Mouse (Mus musculus) heart, embryonic 16.5 days (tissue): Measurements from ENCODE around the gene Acss3. TPM values are rescaled to one million over a fixed set of nuclear protein-coding genes. Genes with fewer than 3 reads are reported as not detected.

Source experiments
- ATAC-seq: fragments of 200-750 bp; cut with Nextera tagmentation; replicated peaks from 2 replicates; pipeline ENCODE4 v1.8.0; 2017; ENCODE audit warnings: moderate number of reproducible peaks; ENCODE audit not compliant: insufficient read depth, low FRiP score; ENCODE audit errors: extremely low read depth
- H3K27ac ChIP-seq: fragments of 300-500 bp; sonication (generic); 2 replicates; pipeline ENCODE4 v1.5.1; 2014; ENCODE audit warnings: mild to moderate bottlenecking, low read length, control low read depth, moderate library complexity
- H3K27me3 ChIP-seq: fragments of 300-500 bp; sonication (generic); 2 replicates; pipeline ENCODE4 v1.6.1; 2014; ENCODE audit warnings: low read length, mixed read lengths; ENCODE audit not compliant: control insufficient read depth, insufficient read depth
- H3K36me3 ChIP-seq: fragments of 300-500 bp; sonication (generic); 2 replicates; pipeline ENCODE4 v1.6.1; 2014; ENCODE audit not compliant: control insufficient read depth, insufficient read depth
- H3K4me1 ChIP-seq: fragments of 300-500 bp; sonication (generic); 2 replicates; pipeline ENCODE4 v1.6.1; 2014; ENCODE audit warnings: low read length, mixed read lengths; ENCODE audit not compliant: control insufficient read depth, insufficient read depth
- H3K4me2 ChIP-seq: fragments of 300-500 bp; sonication (generic); 2 replicates; pipeline ENCODE4 v1.6.1; 2014; ENCODE audit warnings: low read depth, mild to moderate bottlenecking, control low read depth, low read length
- H3K4me3 ChIP-seq: fragments of 300-500 bp; sonication (generic); 2 replicates; pipeline ENCODE4 v1.5.1; 2014; ENCODE audit warnings: mild to moderate bottlenecking, control low read depth, low read length
- H3K9ac ChIP-seq: fragments of 300-500 bp; sonication (generic); 2 replicates; pipeline ENCODE4 v1.6.1; 2014; ENCODE audit warnings: low read length, control low read depth
- H3K9me3 ChIP-seq: fragments of 300-500 bp; sonication (generic); replicated peaks from 2 replicates; pipeline ENCODE4 v1.6.1; 2016; ENCODE audit warnings: low read length; ENCODE audit not compliant: control insufficient read depth
- WGBS: fragments of 180-500 bp; shearing (Covaris S2); extraction: QIAGEN DNeasy Blood & Tissue Kit; methylation state at CpG from one replicate; pipeline ENCODE4 v1.1.7; 2014; 5-methylcytosine and 5-hydroxymethylcytosine counted together
- polyA plus RNA-seq: library from polyadenylated mRNA; unstranded; fragments of >200 nt; fragmentation: Nextera tagmentation; extraction: Ambion mirVana; gene quantifications from 2 replicates; pipeline ENCODE4 v1.2.1, GENCODE M21; 2015

Acss3 gene
- polyA plus RNA-seq, 1 experiment from 2014 or later = 2.8 TPM

DNA sequence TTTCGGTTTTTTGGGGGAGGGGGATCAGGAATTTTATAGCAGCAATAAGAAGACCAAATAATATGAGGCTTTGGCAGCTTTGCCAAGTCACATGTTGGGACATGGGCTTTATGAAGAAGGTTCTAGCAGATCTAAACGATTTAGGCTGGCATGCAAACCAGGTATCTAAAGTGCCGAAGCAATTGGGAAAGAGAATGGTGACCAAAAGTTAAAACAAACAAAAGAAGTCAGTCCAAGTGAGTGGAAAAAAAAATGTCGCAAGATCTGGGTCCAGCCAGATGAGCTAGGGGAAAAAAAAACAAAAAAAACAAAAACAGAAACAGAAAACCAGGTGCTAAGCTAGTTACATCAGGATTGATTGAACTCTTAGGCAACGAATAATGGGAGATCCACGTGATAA, 83.1 kb downstream of the Acss3 start:
- no peaks in the 10 kb centered on the region for H3K27me3 ChIP-seq
- 65% methylated on average over 6 of the region's 6 CpGs for WGBS
- no peak overlapping the region for H3K9ac ChIP-seq
- no peak overlapping the region for H3K4me2 ChIP-seq
- no peak for ATAC-seq
- peaks cover 9% of the 10 kb centered on the region for H3K4me1 ChIP-seq
- no peak overlapping the region for H3K27ac ChIP-seq
- no peaks in the 10 kb centered on the region for H3K36me3 ChIP-seq
- no peaks in the 10 kb centered on the region for H3K9me3 ChIP-seq
- H3K4me3 ChIP-seq = no peak overlapping the region

DNA sequence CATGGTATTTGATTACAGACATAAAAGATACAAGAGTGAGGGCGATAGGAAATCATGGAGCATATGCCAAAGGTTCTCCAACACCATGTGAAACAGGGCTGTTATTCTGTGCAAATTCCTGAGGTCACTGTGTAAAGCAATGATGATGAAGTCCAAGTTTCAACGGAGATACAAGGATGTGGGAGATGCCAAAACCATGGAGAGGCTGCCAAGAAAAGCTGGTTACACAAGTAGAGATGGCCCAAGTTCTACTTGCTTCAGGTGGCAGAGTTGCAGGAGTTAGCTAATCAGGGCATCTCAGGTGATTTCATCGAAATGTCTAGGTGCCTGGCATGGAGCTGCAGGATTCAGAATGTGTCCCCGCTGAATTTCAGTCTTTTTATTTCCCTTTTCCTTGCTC, 84.3 kb downstream of the Acss3 start:
- H3K9me3 ChIP-seq = no peaks in the 10 kb centered on the region
- WGBS = 71% methylated on average over 4 of the region's 4 CpGs
- H3K4me3 ChIP-seq = no peak overlapping the region
- no peak overlapping the region for H3K27ac ChIP-seq
- H3K36me3 ChIP-seq = no peaks in the 10 kb centered on the region
- ATAC-seq = no peak
- no peak overlapping the region for H3K4me2 ChIP-seq
- no peaks in the 10 kb centered on the region for H3K27me3 ChIP-seq
- H3K4me1 ChIP-seq = peaks cover 9% of the 10 kb centered on the region
- H3K9ac ChIP-seq = no peak overlapping the region

DNA sequence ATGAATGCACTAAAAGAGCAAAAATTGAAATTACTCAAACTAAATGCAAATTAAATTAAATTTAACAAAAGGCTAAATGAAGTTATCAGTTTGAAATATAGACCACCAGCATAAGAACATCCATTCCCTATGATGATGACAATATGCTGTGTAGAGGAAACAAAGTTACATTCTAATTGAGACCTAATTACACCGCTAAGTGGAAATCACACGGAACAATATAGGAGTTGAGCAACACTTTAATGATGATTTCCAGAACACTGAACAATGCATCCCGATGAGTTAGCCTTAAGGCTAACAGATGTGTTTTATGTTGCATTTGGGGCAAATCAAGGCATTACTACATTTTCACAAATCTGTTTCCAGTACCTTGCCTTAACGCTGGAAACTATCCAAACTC, 99.2 kb downstream of the Acss3 start:
- WGBS = 86% methylated on average over 4 of the region's 4 CpGs

DNA sequence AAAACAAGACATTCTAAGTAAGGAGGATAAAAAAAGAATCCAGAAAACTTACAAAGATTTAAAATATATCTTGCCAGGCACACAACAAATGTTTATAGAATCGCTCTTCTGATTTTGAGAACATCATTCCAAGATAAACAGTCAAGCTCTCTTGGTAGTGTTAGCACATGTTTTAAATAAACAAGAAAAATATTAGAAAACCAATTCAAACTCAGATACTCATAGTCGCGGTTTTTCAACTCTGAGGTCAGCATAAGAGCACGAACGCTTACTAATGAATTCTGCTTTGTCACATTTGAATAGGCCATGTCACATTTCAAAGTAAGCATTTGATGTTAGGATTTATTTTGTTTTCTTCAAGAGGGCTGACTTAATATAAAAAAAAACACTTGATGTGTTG, 102.3 kb downstream of the Acss3 start:
- Histone ChIP-seq H3K4me1 (no peaks in the 10 kb centered on the region), H3K4me3 (no peak overlapping the region), H3K27ac (no peak overlapping the region), H3K36me3 (no peaks in the 10 kb centered on the region), H3K4me2 (no peak overlapping the region), H3K27me3 (no peaks in the 10 kb centered on the region), H3K9me3 (no peaks in the 10 kb centered on the region), H3K9ac (no peak overlapping the region)
- no peak for ATAC-seq
- 79% methylated on average over 5 of the region's 5 CpGs for WGBS

More for the DNA sequence above, 99.2 kb downstream of the Acss3 start:
- Histone ChIP-seq H3K27me3 (no peaks in the 10 kb centered on the region), H3K9ac (no peak overlapping the region), H3K4me1 (no peaks in the 10 kb centered on the region), H3K4me3 (no peak overlapping the region), H3K36me3 (no peaks in the 10 kb centered on the region), H3K9me3 (no peaks in the 10 kb centered on the region), H3K4me2 (no peak overlapping the region), H3K27ac (no peak overlapping the region)
- no peak for ATAC-seq

DNA sequence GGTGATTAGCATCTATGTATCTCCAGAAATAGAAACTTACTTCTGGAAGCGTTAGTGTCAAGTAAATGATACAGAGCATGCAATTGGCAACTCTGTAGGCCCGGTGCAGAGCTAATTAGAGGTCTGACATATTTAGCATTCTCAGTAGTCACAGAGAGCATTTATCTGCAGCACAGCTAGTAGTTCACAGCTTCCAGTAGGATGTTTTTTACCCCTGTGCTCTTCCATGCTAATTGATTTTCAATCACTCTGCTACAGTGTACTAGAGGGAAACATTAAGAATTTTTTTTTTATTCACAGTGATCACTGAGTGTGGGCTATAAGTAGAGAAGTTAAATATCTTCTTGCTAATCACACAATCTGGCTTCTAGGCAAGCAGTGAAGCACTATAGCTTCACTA, 112.3 kb downstream of the Acss3 start:
- Histone ChIP-seq H3K27ac (no peak overlapping the region), H3K36me3 (no peaks in the 10 kb centered on the region), H3K9me3 (no peaks in the 10 kb centered on the region), H3K4me3 (no peak overlapping the region), H3K9ac (no peak overlapping the region), H3K27me3 (no peaks in the 10 kb centered on the region), H3K4me2 (no peak overlapping the region), H3K4me1 (no peaks in the 10 kb centered on the region)
- no peak for ATAC-seq
- WGBS = 37% methylated on average over 2 of the region's 2 CpGs

DNA sequence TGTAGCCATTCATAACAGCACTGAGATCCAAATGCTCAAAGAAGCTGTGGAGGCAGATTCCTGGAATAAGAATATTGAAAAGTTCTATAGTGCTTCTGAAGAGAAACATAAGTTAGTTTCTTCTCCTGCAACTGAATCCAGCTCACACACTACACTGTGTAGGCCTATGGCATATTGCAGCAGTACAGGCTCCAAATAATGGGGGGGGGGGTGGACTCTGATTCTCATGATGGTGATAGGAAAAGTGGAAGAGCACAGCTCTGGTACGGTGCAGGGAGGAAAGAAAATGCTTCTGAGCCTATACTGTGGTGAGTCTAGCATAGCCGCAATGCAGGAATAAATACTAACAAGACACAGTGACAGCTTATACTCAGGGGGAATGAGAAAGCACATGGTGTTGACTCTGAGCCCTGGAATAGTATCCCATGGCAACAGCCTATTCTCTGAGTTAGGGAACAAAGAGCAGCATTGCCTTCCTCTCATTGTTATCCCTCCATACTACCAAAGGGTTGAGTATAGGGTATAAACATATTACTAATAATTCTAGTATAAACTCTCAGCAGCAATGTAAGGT, 125.3 kb downstream of the Acss3 start:
- Histone ChIP-seq H3K9me3 (no peaks in the 10 kb centered on the region), H3K4me3 (no peak overlapping the region), H3K9ac (no peak overlapping the region), H3K4me2 (no peak overlapping the region), H3K4me1 (no peaks in the 10 kb centered on the region), H3K27me3 (no peaks in the 10 kb centered on the region), H3K36me3 (no peaks in the 10 kb centered on the region), H3K27ac (no peak overlapping the region)
- ATAC-seq = no peak
- 85% methylated on average over 2 of the region's 2 CpGs for WGBS

DNA sequence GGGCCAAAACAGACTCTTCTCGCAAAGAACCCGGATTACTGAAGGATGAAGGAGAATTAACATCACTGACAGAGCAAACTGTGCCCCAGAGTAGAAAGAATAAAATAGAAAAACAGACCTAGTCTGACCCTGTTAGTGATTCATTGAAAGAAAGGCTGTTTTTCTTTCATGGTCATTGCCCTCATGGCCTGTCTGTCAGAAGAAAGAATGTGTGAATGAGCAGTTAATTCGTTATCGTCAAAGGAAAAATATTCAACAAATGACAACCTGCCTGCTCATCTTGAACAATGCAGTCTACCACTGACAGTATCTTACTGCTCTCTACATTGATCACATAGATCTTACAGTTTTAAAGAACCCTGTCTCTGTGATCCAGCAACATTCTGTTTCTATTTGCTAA, 134.0 kb downstream of the Acss3 start:
- WGBS = 72% methylated on average over 4 of the region's 4 CpGs
- H3K36me3 ChIP-seq = no peaks in the 10 kb centered on the region
- H3K4me2 ChIP-seq = no peak overlapping the region

DNA sequence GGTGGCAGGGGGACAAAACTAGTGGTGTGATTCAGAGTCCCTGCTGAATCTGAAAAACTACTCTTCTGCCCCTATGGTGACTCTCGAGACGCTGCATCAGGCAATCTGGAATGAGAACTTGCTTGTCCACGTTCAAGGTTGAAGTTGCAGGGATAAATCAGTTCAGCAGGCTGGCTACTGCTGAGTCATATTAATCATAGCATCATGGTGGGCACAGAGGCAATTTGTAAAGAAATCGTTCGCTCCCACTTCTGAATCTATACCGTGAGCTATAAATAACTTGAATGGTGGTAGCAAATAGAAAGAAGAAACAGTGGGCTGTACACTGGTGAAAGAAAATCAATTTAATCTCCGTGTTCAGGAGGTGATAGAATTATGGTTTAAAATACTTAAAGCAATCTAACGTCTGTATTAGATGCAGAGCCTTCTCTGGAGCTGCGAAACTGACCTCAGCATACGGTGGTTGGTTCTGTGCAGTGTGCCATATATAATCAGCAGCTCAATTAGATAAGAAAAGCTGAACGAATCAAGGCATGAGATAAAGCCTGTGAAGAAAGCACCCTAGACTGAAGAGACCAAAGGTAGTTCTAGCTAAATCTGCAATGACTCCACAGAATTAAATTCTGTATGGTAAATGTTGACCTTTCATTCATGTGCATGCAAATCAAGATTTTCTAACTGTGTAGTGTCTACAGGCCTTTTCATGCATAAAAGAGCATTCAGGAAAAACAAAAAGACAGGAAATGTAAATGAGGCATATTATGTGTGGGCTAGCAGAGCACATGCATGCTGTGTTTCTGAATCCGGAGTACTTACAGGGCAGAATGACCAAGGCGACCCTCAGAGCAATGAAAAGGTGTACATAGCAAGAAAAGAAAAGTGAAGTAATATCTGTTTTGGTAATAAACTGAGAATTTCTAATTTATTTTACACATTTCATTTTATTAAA, 148.0 kb downstream of the Acss3 start:
- WGBS = 62% methylated on average over 13 of the region's 13 CpGs
- no peak for ATAC-seq
- Histone ChIP-seq H3K9ac (no peak overlapping the region), H3K4me3 (no peak overlapping the region), H3K9me3 (no peaks in the 10 kb centered on the region), H3K4me1 (no peaks in the 10 kb centered on the region), H3K27ac (no peak overlapping the region), H3K27me3 (no peaks in the 10 kb centered on the region), H3K4me2 (no peak overlapping the region), H3K36me3 (no peaks in the 10 kb centered on the region)

More for the DNA sequence above, 134.0 kb downstream of the Acss3 start:
- no peak overlapping the region for H3K27ac ChIP-seq
- H3K9ac ChIP-seq = no peak overlapping the region
- H3K9me3 ChIP-seq = no peaks in the 10 kb centered on the region
- ATAC-seq = no peak
- H3K4me1 ChIP-seq = no peaks in the 10 kb centered on the region
- H3K27me3 ChIP-seq = no peaks in the 10 kb centered on the region
- H3K4me3 ChIP-seq = no peak overlapping the region

DNA sequence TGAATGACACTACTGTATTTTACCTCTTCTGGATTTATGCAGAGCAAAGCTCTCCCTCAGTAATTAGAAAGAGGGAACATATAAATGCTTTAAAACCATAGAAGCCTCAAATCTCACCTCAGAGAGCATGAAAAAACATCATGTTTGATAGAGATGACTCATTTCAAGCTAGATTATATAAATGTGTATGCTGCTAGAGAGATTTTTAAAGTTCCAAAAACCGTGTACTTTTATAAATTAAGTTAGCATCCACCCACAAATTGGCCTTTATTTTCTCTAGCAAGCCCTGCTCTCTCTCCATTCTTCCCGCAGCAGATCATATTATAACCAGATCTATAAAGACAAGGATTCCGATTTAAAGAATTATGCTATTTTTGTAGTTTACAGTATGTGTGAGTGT, 164.4 kb downstream of the Acss3 start:
- Histone ChIP-seq H3K9ac (no peak overlapping the region), H3K36me3 (no peaks in the 10 kb centered on the region), H3K4me1 (no peaks in the 10 kb centered on the region), H3K27me3 (no peaks in the 10 kb centered on the region), H3K9me3 (no peaks in the 10 kb centered on the region), H3K4me2 (no peak overlapping the region), H3K4me3 (no peak overlapping the region), H3K27ac (no peak overlapping the region)
- 71% methylated on average over 3 of the region's 3 CpGs for WGBS
- no peak for ATAC-seq
